Mouse (Mus musculus) naive thymus-derived CD4-positive, alpha-beta T cell, adult 5 months (primary cell): ENCODE measurements around the gene Ctsf. TPM values are rescaled to one million over a fixed set of nuclear protein-coding genes. Genes with fewer than 3 reads are reported as not detected.

Experiments used
- polyA plus RNA-seq: library from polyadenylated mRNA; unstranded; fragments of 100-300 nt; shearing (Covaris generic); gene quantifications from one replicate; pipeline ENCODE4 v1.2.1, GENCODE M21; 2017

The Ctsf gene
- 13.9 TPM for polyA plus RNA-seq

DNA sequence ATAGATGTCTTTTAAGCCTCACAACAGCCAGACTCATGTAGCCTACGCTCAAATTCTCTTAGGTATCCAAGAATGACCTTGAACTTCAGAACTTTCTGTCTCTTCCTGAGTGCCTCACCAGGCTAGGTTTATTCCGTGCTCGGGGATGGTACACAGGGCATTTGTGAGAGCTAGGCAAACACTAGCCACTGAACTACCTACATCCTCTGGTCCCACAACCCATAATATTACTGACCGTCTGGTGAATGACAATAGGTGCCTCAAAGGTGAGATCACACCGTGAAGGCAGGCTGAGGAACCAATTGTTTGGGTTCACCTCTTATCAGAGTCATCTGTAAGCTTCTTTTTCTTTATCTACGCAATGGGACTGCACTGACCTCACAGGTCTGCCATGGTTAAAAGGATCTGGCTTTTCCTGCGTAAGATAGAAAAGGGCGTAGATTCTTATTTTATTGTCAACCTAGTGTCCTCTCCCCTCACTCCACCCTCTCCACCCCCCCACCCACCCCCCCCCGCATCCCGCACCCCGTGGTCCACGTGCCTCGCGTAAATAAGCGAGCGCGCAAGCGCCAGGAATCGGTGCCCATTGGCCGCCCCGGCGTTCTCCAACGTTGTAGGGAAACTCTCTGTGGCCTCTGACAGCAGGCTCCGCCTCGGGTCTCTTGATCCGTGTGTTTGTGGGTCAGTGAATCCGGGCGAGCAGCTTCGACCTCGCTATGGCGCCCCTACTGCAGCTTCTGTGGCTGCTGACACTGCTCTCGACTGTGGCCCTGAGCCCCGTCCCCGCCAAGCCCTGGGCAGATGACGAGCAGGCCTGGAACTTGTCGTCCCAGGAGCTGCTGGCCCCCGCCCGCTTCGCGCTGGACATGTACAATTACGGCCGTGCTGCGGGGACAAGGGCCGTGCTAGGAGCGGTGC lies at the start of gene Ctsf:
Gene Ctsf, plus strand, starts transcription at position 579 of the 918 bp plus-strand sequence.

DNA sequence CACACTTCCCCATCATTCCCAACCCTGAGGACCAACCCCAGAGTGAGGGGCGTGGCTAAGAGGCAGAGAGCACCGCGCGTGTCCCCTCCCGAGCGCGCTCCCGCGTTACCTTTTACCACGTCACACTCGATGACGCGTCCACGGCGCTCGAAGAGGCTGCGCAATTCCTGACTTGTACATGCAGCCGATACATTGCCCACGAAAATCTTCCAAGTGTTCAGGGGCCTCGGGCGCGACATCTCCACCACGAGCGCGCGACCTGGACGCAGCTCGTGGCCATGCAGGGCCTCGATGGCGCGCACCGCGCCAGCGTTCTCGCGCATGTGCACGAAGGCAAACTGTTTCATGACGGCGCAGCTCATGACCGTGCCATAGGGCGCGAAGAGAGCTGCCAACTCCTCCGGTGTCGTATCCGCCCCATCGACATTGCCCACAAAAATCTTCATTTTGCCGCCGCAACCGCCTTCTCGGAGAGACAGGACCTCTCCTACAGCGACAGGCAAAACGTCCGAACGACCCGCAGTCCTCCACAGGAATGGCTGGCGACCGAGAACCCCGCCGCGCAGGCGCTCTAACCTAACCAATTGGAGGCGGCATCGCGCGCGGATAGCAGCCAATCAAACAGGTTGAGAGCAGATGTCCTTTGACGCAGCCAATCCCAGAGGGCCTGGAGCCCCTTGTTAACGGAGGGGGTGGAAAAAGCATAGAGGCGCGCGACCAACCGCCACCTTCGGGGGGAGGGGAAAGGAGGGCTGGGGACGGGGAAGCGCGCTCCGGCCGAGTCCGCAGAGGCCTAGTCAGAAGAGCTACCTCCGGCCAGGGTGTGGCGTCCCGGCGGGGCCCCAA lies 43.6 kb upstream of the Ctsf start, which contains the start of the genes Gm21992 and Rbm14:
Gene Gm21992, minus strand, starts transcription at position 550 of the 846 bp plus-strand sequence.
Gene Rbm14, minus strand, starts transcription at position 572 of the 846 bp plus-strand sequence.

DNA sequence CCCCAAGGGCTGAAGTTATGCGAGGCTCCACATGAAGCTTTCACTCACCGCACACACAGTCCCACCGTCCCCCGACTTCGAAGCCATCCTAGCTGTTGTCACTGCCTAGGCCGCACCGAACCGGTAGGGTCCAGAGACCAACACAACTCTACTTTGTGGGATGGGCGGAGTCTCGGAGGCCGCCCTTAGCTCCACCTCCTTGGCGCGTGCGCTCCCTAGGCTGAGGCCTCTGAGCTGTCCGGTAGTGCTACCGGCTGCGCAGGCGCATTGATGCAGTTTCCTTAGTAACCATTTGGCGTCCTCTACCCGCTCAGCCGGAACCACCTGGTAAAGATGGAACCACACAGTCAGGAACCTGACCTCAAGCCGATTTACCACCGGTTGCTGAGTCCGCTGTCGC lies 15.8 kb upstream of the Ctsf start, which contains the start of the genes Ccs and Ccdc87:
Gene Ccs, minus strand, starts transcription at position 184 of the 400 bp plus-strand sequence.
Gene Ccdc87, plus strand, starts transcription at position 218 of the 400 bp plus-strand sequence.

DNA sequence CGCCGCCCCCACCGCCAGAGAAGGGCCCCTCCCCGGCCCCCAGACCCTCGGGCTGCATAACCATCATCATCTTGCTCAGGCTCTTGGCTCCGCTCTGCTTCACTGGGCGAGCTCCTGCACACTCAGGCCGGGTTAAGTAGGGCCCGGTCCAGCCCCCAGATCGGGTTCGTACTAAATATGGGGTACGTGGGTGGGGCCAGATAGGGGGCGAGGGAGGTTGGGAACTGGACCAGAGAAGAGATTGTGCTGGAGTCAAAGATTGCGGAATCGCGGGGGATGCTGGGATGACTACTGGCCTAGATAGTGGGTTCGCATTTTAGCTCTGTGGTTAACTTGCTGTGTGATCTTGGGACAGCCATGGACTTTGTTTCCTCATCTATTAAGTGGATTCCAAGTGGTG lies 22.9 kb downstream of the Ctsf start, which contains the start of gene Actn3:
Gene Actn3, minus strand, starts transcription at position 125 of the 400 bp plus-strand sequence.

DNA sequence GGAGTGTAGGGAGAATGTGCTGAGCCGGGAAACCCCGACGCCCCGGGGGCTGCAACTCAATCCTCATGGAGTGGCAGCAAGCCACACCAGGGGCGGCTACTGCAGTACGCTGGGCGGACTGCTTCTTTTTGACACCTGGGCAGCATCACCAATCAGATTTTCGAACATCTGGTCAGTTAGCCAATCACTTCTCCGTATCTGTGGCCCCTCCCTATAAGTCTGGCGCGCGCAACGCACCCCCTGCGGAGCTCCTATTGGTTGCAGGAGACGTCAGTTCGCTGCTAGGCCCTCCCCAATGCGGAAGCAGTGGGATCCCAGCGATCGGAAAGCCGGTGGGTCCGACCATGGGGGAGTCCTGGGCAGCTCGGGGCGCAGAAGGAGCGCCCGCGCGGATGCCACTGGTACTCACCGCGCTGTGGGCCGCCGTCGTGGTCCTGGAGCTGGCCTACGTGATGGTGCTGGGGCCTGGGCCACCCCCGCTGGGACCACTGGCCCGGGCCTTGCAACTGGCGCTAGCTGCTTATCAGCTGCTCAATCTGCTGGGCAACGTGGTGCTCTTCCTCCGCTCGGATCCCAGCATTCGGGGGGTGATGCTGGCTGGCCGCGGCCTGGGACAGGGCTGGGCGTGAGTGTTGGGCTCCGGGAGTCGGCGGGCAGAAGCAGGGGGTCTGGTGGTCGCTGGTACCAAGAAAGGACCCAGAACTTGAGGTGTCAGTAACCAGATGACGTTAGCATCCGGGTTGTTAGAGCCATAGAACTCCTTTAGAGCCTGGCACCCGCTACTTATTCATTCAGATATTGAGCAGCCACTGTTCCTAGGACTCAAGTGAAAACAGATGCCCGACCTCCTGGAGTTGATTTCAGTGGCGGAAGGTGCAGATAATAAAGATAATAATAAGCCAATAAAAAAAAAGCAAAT lies 23.7 kb downstream of the Ctsf start, which contains the start of gene Zdhhc24:
Gene Zdhhc24, plus strand, starts transcription at position 264 of the 919 bp plus-strand sequence.

DNA sequence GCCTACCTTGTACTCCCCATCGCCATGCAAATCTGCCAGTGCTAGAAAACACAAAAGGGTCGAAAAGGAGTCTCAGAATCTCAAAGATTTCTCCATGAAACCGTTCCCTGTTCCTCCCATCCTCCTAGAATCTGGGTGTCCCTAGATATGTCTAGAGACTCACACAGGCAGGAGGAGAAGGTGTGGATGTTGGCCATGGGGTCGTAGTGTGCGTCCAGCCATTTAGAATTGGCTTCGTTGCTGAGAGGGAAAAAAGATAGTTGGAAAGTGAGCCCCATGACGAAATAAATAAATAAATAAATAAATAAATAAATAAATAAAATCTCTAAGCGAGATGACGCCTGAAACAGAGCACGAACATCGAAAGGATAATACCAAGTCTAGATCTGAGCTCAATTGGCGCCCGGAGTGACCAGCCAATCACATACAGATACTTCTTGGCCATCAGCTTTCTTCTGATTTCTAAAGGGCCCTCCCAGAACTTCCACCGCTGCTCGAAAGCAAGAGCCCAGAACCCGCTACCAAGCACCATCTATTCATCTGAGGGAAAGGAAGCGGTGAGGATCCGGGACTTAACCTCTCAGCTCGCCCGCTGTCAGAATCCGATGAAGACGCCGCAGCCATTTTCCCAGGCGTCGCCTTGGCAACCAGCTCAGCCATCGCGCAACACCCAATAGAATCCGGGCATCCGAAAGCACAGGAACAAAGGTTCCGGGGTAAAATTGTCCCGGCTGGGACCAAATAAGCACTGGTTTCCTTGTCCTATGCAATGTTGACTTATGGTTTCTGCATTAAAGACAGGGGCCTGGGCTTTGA lies 51.3 kb downstream of the Ctsf start, which contains the start of gene Bbs1:
Gene Bbs1, minus strand, starts transcription at position 650 of the 816 bp plus-strand sequence.

Other genes with a start within 250 kb of the Ctsf start
- gene Lrfn4, start 239.5 kb upstream of the Ctsf start, polyA plus RNA-seq: not detected
- 105 TPM for gene Rce1, start 229.5 kb upstream of the Ctsf start, polyA plus RNA-seq
- not detected for gene Gm960, start 156.5 kb upstream of the Ctsf start, polyA plus RNA-seq
- 0.21 TPM for gene Sptbn2, start 144.0 kb upstream of the Ctsf start, polyA plus RNA-seq
- gene Rbm4b, start 98.6 kb upstream of the Ctsf start, polyA plus RNA-seq: 75.2 TPM
- 47.7 TPM for gene Rbm4, start 61.2 kb upstream of the Ctsf start, polyA plus RNA-seq
- gene Gm21992, start 43.5 kb upstream of the Ctsf start, polyA plus RNA-seq: 28.1 TPM
- gene Rbm14, start 43.5 kb upstream of the Ctsf start, polyA plus RNA-seq: 102 TPM
- gene Ccs, start 15.8 kb upstream of the Ctsf start, polyA plus RNA-seq: 71.3 TPM
- not detected for gene Ccdc87, start 15.8 kb upstream of the Ctsf start, polyA plus RNA-seq
- not detected for gene Actn3, start 22.8 kb downstream of the Ctsf start, polyA plus RNA-seq
- gene Zdhhc24, start 23.5 kb downstream of the Ctsf start, polyA plus RNA-seq: 4.3 TPM
- gene Bbs1, start 51.5 kb downstream of the Ctsf start, polyA plus RNA-seq: 0.37 TPM
- gene Dpp3, start 73.2 kb downstream of the Ctsf start, polyA plus RNA-seq: 59.0 TPM
- 1.4 TPM for gene Peli3, start 88.0 kb downstream of the Ctsf start, polyA plus RNA-seq
- 46.3 TPM for gene Mrpl11, start 107.0 kb downstream of the Ctsf start, polyA plus RNA-seq
- gene Npas4, start 135.2 kb downstream of the Ctsf start, polyA plus RNA-seq: not detected
- gene Slc29a2, start 168.7 kb downstream of the Ctsf start, polyA plus RNA-seq: 1.3 TPM
- gene B4gat1, start 183.7 kb downstream of the Ctsf start, polyA plus RNA-seq: 3.6 TPM
- gene AC124502.3, start 183.8 kb downstream of the Ctsf start, polyA plus RNA-seq: 1.8 TPM
- 82.7 TPM for gene Brms1, start 186.2 kb downstream of the Ctsf start, polyA plus RNA-seq
- 0.70 TPM for gene Rin1, start 195.4 kb downstream of the Ctsf start, polyA plus RNA-seq
- not detected for gene Cd248, start 212.9 kb downstream of the Ctsf start, polyA plus RNA-seq
- gene Tmem151a, start 230.4 kb downstream of the Ctsf start, polyA plus RNA-seq: not detected
- gene Yif1a, start 233.4 kb downstream of the Ctsf start, polyA plus RNA-seq: 34.0 TPM
- 0.52 TPM for gene Cnih2, start 243.4 kb downstream of the Ctsf start, polyA plus RNA-seq